Mouse (Mus musculus) heart, embryonic 15.5 days (tissue): ENCODE measurements around the gene Gabra2. TPM values are rescaled to one million over a fixed set of nuclear protein-coding genes. Genes with fewer than 3 reads are reported as not detected.
A peak's percentile ranks its signal among the peaks of the same experiment; 100 is the strongest.

ENCODE experiments used
- ATAC-seq: fragments of 200-750 bp; cut with Nextera tagmentation; replicated peaks from 2 replicates; pipeline ENCODE4 v1.8.0; 2017; ENCODE audit warnings: low read depth, moderate TSS enrichment; ENCODE audit not compliant: insufficient number of reproducible peaks, insufficient read depth, low FRiP score
- H3K27ac ChIP-seq: fragments of 300-500 bp; sonication (generic); 2 replicates; pipeline ENCODE4 v1.5.1; 2015; ENCODE audit warnings: mild to moderate bottlenecking, inconsistent platforms
- H3K27me3 ChIP-seq: fragments of 300-500 bp; sonication (generic); 2 replicates; pipeline ENCODE4 v1.6.1; 2015; ENCODE audit warnings: inconsistent platforms
- H3K36me3 ChIP-seq: fragments of 300-500 bp; sonication (generic); 2 replicates; pipeline ENCODE4 v1.6.1; 2015; ENCODE audit warnings: mild to moderate bottlenecking, inconsistent platforms
- H3K4me1 ChIP-seq: fragments of 300-500 bp; sonication (generic); replicated peaks from 2 replicates; pipeline ENCODE4 v1.6.1; 2015; ENCODE audit warnings: inconsistent platforms
- H3K4me2 ChIP-seq: fragments of 300-500 bp; sonication (generic); 2 replicates; pipeline ENCODE4 v1.6.1; 2015; ENCODE audit warnings: inconsistent platforms, mild to moderate bottlenecking, moderate library complexity
- H3K4me3 ChIP-seq: fragments of 300-500 bp; sonication (generic); 2 replicates; pipeline ENCODE4 v1.5.1; 2015; ENCODE audit warnings: mild to moderate bottlenecking, inconsistent platforms
- H3K9ac ChIP-seq: fragments of 300-500 bp; sonication (generic); 2 replicates; pipeline ENCODE4 v1.6.1; 2015; ENCODE audit warnings: mild to moderate bottlenecking, inconsistent platforms
- H3K9me3 ChIP-seq: fragments of 300-500 bp; sonication (generic); replicated peaks from 2 replicates; pipeline ENCODE4 v1.6.1; 2016; ENCODE audit warnings: inconsistent platforms
- WGBS: fragments of 180-500 bp; shearing (Covaris S2); methylation state at CpG from one replicate; pipeline ENCODE4 v1.1.7; 2015; ENCODE audit warnings: mixed read lengths; 5-methylcytosine and 5-hydroxymethylcytosine counted together
- polyA plus RNA-seq: library from polyadenylated mRNA; unstranded; fragments of >200 nt; fragmentation: Nextera tagmentation; extraction: Ambion mirVana; gene quantifications from 2 replicates; pipeline ENCODE4 v1.2.1, GENCODE M21; 2015

Gene Gabra2
- 0.43 and 0.71 TPM in 2 replicates for polyA plus RNA-seq

DNA sequence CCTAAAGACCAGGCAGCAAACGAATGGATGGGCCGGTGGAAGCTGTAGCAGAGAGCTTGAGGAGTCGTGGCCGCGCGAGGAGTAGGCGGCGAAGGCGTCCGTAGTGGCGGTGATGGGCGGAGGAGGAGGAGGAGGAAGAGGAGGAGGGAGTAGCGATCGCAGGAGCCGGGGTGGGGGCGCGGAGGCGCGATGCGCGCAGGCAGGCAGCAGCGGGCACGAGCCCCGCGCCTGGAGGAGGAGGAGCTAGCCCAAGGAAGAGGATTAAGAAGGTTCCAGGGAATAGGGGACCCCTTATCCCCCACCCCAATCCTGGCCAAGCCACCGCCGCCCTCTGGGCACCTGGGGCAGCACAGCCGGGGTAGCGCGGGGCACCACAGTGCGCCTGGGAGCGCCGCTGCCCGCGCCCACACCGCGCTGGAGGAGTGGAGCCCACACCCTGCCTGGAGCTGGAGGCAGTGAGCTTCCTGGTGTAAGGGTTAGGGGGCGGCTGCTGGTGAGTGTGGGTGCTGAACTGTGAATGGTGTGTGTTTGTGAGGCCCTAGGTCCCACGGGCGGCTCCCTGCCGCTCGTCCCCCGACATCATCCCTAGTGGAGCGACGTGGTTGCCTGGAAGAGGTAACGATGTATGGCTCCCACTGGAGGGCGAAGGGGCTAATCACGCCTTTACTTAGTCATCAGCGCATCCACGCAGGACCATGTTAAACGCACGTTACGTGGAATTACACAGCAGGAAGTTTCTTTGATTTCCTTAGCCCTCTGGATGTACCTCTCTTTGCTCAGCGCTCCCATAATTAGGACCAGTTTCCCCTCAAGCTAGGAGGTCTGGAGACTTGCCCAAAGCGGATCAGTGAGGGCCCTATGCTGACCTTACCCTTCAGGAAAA, at the start of gene Gabra2:
Gene Gabra2, minus strand, starts transcription at position 125 of the 883 bp plus-strand sequence.
- Histone ChIP-seq H3K4me3 (peak within 1 kb of the TSS; percentile 62), H3K4me1 (peaks cover 9% of the 10 kb centered on the region), H3K36me3 (no peaks in the 10 kb centered on the region), H3K27me3 (peaks cover 29% of the 10 kb centered on the region), H3K27ac (no peak within 1 kb of the TSS), H3K9ac (peak within 1 kb of the TSS; percentile 43; the same call in 1 of the 2 replicates), H3K4me2 (peak within 1 kb of the TSS; percentile 99), H3K9me3 (no peaks in the 10 kb centered on the region)
- under 1% methylated on average over 55 of the region's 55 CpGs for WGBS
- peak; percentile 50; the same call in 1 of the 2 replicates for ATAC-seq

DNA sequence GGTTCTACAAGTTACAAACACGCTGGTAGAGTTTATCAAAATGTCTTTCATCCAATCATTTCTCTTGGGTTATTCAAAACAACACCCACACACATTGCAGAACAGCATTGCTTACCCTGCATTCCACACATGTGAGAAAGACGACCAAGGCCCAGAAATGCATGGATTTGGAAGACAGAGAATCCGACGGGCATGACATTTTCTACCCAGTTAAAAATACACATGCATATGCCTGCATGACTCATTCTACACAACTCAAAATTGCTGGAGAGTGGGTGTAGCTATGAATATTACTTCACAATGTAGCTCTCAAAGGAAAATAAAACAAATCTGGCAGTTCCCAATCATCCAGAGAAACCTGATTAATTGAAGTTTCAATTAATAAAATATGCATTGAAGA, 41.0 kb upstream of the Gabra2 start:
- Histone ChIP-seq H3K4me3 (no peak overlapping the region), H3K4me1 (no peaks in the 10 kb centered on the region), H3K27ac (no peak overlapping the region), H3K9me3 (no peaks in the 10 kb centered on the region), H3K9ac (no peak overlapping the region), H3K36me3 (no peaks in the 10 kb centered on the region), H3K4me2 (no peak overlapping the region), H3K27me3 (no peaks in the 10 kb centered on the region)
- no peak for ATAC-seq
- 58% methylated on average over 4 of the region's 4 CpGs for WGBS

DNA sequence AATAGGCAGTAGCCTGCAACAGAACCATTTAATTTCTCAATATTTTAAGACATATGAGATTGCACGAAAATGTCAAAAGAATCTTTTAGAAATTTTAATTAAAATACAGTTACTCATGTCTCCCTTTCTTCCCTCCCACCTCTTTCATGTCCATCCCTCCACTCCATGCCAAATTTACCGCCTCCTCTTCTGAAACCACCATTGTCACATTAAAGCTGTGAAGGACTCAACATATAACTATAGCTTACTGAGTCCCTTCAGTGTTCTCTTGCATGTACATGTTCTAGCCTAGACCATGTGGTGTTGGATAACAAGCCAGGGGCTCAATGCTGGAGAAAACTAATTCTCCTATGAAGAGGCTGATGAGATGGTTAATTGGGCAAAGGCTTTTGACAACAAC, 40.2 kb upstream of the Gabra2 start:
- 69% methylated on average over 2 of the region's 2 CpGs for WGBS
- Histone ChIP-seq H3K27me3 (no peaks in the 10 kb centered on the region), H3K9ac (no peak overlapping the region), H3K9me3 (no peaks in the 10 kb centered on the region), H3K4me2 (no peak overlapping the region), H3K4me1 (no peaks in the 10 kb centered on the region), H3K4me3 (no peak overlapping the region), H3K27ac (no peak overlapping the region), H3K36me3 (no peaks in the 10 kb centered on the region)
- ATAC-seq: no peak

DNA sequence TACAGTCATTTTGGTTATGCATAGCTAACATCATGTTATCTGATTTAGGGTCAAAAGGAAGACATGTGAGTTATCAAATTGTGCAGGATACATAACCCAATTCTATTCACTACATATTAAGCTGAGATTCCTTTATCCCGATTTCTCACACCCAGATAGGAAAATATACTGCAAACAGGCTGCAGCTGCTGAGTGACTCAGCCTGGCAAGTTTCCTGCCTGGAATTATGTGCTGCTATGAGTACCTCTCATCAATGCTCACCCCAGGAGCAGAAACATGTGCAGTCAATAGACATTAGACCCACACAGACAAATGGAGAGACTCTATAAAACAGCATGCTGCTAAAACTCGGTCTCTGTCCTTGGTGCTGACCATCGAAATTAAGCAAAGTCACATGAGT, 32.1 kb upstream of the Gabra2 start:
- Histone ChIP-seq H3K4me3 (no peak overlapping the region), H3K36me3 (no peaks in the 10 kb centered on the region)

DNA sequence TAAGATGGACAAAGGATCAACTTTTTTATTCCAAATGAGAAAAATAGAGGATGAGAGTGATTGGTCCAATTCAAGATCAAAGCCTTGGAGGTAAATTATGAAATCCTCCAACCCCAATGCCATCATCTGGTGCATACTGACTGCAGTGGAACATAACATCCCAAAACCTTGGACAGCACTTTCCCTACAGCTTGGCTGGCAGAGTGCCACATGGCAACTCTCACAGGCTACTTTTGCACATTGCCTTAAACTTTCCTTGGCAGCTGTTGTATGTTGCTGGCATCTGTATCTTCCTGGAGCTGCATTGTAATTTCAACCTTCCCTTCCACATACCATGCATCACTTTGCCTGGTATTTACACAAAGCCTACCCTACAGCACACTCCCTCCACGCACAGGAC, 19.6 kb upstream of the Gabra2 start:
- no peaks in the 10 kb centered on the region for H3K4me1 ChIP-seq
- no peak overlapping the region for H3K4me3 ChIP-seq
- WGBS: 49% methylated on average over 1 of the region's 1 CpGs
- ATAC-seq: no peak
- no peak overlapping the region for H3K9ac ChIP-seq
- H3K4me2 ChIP-seq: no peak overlapping the region
- H3K27ac ChIP-seq: no peak overlapping the region
- H3K36me3 ChIP-seq: no peaks in the 10 kb centered on the region
- H3K27me3 ChIP-seq: no peaks in the 10 kb centered on the region
- H3K9me3 ChIP-seq: no peaks in the 10 kb centered on the region

More for the DNA sequence above, 32.1 kb upstream of the Gabra2 start:
- Histone ChIP-seq H3K4me2 (no peak overlapping the region), H3K9ac (no peak overlapping the region), H3K9me3 (no peaks in the 10 kb centered on the region), H3K4me1 (no peaks in the 10 kb centered on the region), H3K27ac (no peak overlapping the region), H3K27me3 (no peaks in the 10 kb centered on the region)
- no peak for ATAC-seq
- 65% methylated on average over 3 of the region's 3 CpGs for WGBS

DNA sequence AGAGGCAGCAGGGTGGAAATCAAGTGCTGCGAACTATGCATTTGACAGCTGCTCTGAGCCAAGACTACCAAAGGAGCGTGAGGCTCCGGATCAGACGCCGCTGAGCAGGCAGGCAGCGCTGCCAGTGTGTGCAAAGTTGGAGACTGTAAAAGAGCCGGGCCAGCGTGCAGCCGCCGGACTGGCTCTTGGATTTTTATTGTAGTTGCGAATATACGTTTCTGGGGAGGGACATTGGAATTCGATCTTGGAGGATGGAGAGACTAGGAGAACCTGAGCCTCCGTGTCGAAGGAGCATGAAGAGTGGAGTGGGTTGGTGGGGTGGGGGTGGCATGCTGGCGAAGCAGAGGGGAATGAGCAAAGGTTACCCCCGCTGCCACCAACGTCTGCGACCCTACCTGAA, 469 bp downstream of the Gabra2 start:
- H3K27ac ChIP-seq: no peak overlapping the region
- peak overlapping the region; percentile 99 for H3K4me2 ChIP-seq
- H3K4me1 ChIP-seq: peaks cover 9% of the 10 kb centered on the region
- under 1% methylated on average over 19 of the region's 19 CpGs for WGBS
- H3K9me3 ChIP-seq: no peaks in the 10 kb centered on the region
- H3K27me3 ChIP-seq: peaks cover 29% of the 10 kb centered on the region
- no peaks in the 10 kb centered on the region for H3K36me3 ChIP-seq
- peak overlapping the region; percentile 62 for H3K4me3 ChIP-seq
- no peak for ATAC-seq
- H3K9ac ChIP-seq: no peak overlapping the region

DNA sequence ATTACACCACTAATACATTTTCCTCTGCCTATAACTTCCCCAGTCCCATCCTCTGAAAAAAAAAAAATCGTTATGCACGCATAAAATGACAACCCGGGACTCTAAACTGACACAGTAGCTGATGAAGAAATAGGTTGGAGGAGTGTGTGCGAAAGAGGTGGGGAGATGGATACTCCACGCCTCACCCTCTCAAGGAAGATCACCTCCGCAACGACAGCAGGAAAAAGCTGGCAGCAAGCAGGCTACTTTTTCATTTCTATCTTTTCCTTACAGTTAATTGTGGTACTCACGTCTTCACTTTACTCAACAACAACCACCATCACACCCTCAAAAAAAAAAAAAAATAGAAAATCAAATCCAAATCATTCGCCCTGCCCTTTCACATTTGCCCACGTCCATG, 873 bp downstream of the Gabra2 start:
- H3K9ac ChIP-seq: no peak overlapping the region
- no peak for ATAC-seq
- H3K9me3 ChIP-seq: no peaks in the 10 kb centered on the region
- H3K36me3 ChIP-seq: no peaks in the 10 kb centered on the region
- H3K4me3 ChIP-seq: peak overlapping the region; percentile 62
- H3K27me3 ChIP-seq: peaks cover 29% of the 10 kb centered on the region
- peaks cover 9% of the 10 kb centered on the region for H3K4me1 ChIP-seq
- H3K4me2 ChIP-seq: peak overlapping the region; percentile 99
- 24% methylated on average over 10 of the region's 10 CpGs for WGBS
- H3K27ac ChIP-seq: no peak overlapping the region

DNA sequence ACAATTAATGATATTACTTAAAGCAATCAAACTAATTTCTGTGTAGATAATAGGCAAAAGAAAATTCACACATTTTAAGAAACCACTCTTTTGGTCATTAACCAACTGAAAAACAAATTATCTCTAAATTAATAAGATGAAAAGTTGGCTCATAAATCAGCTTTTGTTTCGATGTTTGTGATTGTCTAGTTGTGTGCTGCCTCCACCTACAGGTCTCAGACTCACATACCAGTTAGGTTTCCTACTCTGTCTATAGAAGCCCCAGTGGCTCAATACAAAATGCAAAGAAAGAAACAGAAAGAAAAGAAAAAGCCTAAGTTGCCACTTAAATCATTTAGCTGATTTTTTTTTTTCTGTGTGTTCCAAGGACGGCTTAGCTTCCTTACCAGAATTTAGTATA, 1.8 kb downstream of the Gabra2 start:
- H3K9me3 ChIP-seq: no peaks in the 10 kb centered on the region
- peaks cover 9% of the 10 kb centered on the region for H3K4me1 ChIP-seq
- 73% methylated on average over 2 of the region's 2 CpGs for WGBS
- H3K4me2 ChIP-seq: no peak overlapping the region
- peaks cover 29% of the 10 kb centered on the region for H3K27me3 ChIP-seq
- ATAC-seq: no peak
- no peak overlapping the region for H3K4me3 ChIP-seq
- H3K9ac ChIP-seq: no peak overlapping the region
- H3K36me3 ChIP-seq: no peaks in the 10 kb centered on the region
- H3K27ac ChIP-seq: no peak overlapping the region

DNA sequence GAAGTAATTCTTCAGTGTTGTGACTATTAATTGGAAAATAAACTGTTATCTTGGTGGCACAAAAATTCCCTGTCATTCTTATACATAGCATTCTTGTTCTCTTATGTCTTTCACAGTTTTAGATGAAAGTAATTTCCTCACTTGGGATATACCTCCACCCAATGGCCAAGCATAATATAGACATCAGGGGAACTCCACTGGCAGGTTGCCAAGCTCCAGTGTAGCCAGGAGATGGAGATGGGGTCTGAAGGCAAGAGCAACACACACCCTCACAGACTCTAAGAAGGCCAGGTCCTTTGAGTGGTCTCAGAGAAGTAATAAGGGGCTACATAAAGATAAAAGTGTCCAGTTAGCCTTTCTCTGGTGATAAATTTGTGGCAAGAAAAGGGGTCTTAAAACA, 3.2 kb downstream of the Gabra2 start:
- H3K36me3 ChIP-seq: no peaks in the 10 kb centered on the region
- no peak for ATAC-seq
- H3K4me3 ChIP-seq: no peak overlapping the region
- H3K9me3 ChIP-seq: no peaks in the 10 kb centered on the region
- H3K9ac ChIP-seq: no peak overlapping the region
- no peak overlapping the region for H3K27ac ChIP-seq
- H3K27me3 ChIP-seq: peaks cover 24% of the 10 kb centered on the region
- H3K4me2 ChIP-seq: no peak overlapping the region
- H3K4me1 ChIP-seq: peaks cover 9% of the 10 kb centered on the region

DNA sequence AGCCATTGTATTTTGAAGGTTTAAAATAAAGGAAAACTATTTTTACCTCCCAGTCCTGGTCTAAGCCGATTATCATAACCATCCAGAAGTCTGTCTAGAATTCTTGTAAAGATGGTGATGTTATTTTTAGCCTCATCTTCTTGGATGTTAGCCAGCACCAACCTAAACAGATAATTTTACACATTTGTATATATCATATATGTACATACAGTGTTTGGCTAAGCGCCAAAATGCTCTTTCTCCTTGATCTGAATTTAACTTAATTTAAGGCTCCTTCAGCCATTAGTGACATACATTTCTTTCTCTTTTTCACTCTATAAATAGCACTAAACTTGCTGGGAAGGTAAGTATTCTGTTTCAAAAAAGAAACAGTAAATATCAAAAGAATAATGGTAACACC, 3.7 kb downstream of the Gabra2 start:
- Histone ChIP-seq H3K4me2 (no peak overlapping the region), H3K36me3 (no peaks in the 10 kb centered on the region), H3K27ac (no peak overlapping the region), H3K4me1 (peaks cover 9% of the 10 kb centered on the region), H3K27me3 (peaks cover 24% of the 10 kb centered on the region), H3K4me3 (no peak overlapping the region), H3K9me3 (no peaks in the 10 kb centered on the region), H3K9ac (no peak overlapping the region)
- 38% methylated on average over 2 of the region's 2 CpGs for WGBS
- ATAC-seq: no peak

DNA sequence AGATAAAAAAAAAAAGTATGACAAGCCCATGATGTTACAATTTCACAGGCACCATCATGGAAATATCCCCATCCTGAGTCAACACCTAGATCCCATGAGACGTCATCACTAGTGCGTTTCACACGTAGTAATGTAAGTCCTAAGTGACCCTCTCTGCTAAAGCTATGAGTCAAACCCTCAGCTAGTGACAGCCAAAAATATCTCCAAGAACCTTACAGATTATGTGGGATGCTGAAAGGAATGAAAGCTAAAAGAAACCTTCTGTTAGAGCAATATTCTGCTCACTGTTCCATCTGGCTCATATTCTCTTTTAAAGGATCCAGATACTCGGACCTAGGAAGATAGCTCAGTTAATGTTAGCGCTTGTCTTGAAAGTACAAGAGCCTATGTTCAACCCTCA, 16.8 kb downstream of the Gabra2 start:
- Histone ChIP-seq H3K4me3 (no peak overlapping the region), H3K27me3 (no peaks in the 10 kb centered on the region), H3K4me1 (no peaks in the 10 kb centered on the region), H3K4me2 (no peak overlapping the region), H3K36me3 (no peaks in the 10 kb centered on the region), H3K27ac (no peak overlapping the region), H3K9me3 (no peaks in the 10 kb centered on the region), H3K9ac (no peak overlapping the region)
- no peak for ATAC-seq
- 79% methylated on average over 5 of the region's 5 CpGs for WGBS

DNA sequence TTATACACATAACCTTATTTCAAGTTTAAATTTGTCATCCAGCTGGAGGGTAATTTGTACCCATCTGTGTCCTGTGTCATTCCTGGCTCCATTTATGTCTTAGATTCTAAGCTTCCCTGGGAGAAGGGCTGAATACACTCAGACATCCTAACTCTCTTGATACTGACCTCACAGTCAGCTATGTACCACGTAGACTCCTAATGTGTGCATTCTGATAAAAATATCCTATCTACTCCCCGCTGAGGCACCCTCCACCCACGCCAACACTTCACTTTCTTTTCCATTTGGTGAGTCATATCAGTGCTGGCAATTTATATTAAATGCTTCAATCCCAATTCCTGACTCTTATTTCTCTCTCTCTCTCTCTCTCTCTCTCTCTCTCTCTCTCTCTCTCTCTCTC, 34.0 kb downstream of the Gabra2 start:
- WGBS: 45% methylated on average over 3 of the region's 3 CpGs
- H3K9me3 ChIP-seq: no peaks in the 10 kb centered on the region
- H3K9ac ChIP-seq: no peak overlapping the region
- no peak overlapping the region for H3K27ac ChIP-seq
- no peak overlapping the region for H3K4me3 ChIP-seq
- H3K27me3 ChIP-seq: no peaks in the 10 kb centered on the region
- no peak for ATAC-seq
- H3K4me1 ChIP-seq: no peaks in the 10 kb centered on the region
- H3K4me2 ChIP-seq: no peak overlapping the region
- no peaks in the 10 kb centered on the region for H3K36me3 ChIP-seq
